Mouse (Mus musculus): Measurements from ENCODE around the gene Gm28048.

Gm28048 gene

DNA sequence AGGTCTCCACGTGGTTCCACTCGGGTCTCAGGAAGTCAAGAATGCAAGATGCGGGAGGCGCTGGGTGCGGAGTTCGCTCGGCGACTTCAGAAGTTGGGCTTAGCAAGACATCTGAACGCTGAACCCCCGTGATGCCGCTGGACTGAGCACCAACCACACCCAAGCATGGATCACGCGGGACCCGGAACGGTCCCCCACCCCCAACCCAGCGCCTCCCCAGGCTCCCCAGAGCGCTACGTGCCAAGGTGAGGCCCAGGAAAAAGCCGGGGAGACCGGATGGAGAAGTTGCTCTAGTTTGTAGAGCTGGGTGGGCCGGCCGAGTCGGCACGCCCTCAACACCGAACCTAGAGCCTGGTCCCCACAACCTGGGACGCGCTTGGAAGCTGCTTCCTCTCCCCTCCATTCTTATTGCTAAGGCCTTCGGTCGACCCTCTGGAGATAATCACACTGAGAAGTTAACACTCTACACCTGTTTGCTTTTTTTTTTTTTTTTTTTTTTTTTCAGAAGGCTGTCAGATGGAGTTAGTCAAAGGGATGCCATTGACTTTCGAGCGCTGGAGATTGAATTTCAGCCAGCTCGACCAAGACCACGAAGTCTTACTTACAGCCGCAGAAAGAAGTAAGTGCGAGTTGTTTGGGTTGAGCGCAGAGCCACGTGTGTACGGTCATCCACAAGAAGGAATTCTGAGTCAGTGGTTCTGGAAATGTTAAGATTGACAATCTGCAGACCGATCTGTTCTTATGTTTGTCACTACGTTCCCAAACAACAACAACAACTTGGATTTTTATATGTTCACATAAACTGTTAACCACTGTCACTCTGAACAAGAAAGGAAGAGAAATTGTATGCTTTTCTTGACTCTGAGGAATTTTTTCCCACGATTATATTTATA lies 121.3 kb downstream of the Gm28048 start, which contains the start of gene B3gnt2:
Gene B3gnt2, minus strand, starts transcription at position 627 of the 893 bp plus-strand sequence.
- peak; percentile 58 to 78 for DNase-seq (ENCODE audit: low spot score in 2 of 2)

DNA sequence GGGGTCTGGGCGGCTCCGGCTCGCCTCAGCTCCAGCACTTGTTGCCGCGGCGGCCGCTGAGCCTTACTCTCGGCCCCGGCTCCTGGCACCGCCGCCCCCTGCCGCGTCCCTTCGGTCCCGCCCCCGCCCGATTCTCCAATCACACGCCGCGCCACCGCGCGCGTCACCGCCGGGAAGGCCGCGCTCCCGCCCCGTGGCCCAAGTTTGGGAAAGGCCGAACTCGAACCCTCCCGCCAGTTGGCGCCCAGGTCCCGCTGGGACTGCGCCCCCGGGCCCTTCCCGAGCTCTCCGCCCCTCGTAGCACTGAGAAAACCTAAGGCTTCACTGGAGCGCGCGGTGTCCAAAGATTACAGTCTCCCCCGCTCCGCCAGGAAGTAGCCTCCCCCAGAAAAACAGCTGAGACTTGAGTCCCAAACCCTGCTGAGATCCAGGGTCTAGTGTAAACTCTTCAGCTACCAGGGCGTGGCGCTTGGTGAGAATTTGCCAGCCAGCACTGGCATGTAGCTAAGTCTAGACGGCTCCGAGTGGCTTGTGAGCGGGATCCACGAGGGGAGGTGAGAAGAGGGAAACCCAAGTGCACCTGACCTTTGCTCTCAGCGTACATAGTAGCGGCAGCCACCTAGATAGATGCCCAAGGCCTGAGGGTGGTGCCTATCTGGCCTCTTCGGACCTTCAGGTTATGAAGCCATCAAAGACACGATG lies 122.1 kb downstream of the Gm28048 start:
- DNase-seq (ENCODE audit: low spot score in 2 of 2): peak; percentile 85 to 94

DNA sequence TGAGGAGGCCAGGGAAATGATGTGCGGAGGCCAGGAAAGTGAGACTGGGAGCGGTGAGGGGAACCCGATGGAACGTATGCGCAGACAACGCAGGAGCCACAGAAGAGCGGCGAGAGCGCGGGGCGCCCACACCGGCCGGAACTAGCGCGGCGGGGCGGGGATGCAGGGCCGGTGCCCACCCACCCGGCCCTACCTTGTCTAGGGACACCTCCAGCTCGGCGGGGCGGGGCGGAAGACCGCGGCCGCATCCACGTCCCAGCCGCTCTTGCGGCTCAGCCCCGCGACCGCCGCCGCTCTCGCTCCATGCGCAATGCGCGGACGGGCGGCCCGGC lies 122.6 kb downstream of the Gm28048 start:
- DNase-seq (ENCODE audit: low spot score in 2 of 2): no peak

DNA sequence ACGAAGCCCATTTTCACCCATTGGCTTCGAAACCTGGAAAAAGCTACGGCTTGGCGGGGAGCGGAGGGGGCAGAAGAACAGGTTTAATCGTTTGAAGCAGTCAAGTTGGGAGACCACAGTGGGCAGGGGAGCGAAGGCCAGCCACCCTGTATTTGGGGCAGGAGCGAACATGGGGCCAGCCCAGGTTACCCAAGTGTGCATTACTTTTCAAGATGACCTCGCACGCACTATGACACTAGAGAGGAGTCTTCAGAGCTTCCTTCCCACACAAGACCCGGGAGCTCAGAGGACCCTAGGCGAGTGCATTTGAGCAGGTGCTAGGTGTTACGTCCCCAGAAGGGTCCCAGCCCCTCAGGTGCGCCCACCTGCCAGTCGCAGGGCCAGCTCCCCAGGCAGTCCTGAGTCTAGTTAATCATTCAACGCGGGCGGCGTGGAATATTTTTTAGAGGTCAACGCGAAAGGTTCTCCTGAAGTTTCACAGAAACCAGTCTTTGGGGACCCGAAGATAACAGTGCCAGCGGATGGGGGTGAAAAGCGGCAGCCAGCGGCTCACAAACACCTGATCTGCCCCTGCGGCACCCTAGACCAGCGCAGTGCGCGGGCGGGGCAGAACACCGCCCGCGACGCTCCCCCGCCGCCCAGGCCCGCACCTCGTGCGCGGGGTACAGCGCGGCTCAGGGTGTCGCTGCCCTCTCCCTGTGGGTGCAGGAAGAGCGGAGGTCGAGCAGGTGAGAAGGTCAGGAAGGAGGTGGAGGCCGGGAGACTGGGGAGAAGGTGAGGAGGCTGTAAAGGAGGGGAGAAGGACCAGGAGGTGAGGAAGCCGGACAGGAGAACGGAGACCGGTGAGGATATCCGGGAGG lies 123.2 kb downstream of the Gm28048 start:
- peak in 1 of 2 experiments; percentile 77 for DNase-seq (ENCODE audit: low spot score in 2 of 2)

DNA sequence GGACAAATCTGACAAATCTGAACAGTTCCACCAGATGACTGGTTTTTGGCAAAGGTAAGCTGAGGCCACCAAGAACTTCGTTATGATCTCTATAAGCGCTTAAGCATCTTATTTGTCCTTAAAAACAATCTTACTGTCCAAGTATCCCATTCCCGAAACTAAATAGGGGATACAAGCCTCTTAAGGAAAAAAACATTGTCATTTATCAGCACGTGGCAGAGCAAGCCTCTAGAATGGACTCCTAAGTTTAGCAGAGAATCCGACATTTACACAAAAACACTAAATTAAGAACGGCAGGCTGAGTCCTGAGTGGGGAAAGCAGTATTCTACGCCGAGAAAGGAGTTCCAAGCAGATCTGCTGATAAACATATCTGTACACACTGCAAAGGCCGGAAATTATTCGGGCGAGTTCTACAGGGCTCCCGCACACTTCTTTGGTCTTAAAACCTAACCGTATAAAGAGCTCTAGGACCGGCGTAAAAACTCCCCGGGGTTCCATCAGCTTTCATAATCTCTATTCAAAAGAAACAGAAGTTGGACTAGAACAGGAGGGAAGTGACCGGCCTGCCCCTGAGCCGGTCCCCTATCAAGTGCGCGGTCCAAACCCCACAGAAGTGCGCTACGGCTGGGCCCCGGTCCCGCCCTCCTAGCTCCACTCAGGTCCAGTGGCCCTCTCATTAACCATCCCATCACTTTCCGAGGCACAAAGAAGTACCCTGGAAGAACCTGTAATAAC lies 124.0 kb downstream of the Gm28048 start:
- peak in 1 of 2 experiments; percentile 77 for DNase-seq (ENCODE audit: low spot score in 2 of 2)

DNA sequence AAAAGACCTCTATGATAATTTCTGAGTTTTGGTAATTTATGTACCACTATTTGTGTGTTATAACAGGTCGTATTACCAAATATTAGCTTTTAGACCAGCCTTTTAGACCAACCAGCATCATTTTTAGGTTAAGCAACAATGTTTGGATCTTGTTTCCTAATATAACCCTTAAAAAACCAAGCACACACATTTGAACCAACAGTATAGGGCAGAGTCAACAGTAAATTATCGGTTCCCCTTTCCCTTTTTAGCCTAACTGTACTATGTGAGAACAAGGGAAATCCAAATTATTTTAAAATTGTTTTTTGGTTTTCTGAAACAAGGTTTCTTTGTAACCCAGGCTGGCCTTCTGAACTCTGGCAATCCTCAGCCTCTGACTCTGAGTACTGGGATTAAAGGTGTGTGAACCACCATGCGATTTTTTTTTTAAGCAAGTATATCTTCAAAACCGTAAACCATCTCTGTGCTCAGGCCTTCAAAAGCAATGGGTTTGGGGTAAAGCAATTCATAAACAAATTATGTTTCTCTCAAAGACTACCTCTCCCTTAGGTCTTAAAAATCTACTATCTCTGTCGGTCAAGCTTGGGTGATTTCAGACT lies 124.7 kb downstream of the Gm28048 start:
- no peak for DNase-seq (ENCODE audit: low spot score in 2 of 2)

DNA sequence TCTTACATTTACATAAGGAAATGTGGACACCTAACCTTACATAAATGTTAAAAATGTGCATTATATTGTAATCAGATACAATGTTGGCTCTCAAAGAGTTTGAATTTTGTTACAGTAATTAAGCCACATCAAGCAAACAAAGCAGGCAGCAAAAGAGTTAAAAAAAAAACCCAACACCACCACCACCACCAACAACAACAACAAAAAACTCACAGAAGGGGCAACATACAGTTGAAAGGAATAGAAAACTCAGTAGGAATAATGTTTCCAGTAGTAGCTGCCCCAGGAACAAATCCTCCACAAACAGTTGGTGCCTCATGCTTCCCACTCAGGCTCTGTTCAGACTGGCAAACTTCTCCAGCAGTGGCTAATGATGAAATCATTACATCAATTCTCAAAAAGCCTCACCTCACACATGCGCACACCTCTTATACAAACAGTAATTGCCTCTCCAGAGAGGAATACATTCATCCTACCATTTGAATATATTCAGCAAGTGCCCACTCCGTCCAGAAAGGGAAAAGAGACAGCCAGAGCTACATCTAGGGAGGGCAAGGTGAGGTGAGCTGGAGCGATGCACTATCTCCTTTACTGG lies 125.4 kb downstream of the Gm28048 start:
- no peak for DNase-seq (ENCODE audit: low spot score in 2 of 2)

DNA sequence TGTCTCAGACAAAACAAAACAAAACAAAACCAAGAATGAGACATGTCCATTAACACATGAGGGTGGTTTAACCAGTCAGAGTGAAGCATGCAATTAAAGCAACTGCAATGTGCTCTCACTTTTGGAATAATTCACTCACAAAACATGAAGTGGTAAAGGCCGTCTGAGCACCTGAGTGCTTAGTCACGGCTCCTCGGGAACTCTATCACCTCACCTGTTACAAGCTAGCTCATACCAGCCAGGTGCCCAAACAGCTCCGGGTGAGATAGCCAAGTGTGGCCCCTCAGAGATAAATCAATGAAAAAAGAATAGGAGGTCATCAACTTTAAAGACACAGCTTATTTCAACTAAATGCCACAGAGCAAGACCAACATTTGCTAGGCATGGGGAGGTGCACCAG lies 127.3 kb downstream of the Gm28048 start:
- DNase-seq (ENCODE audit: low spot score in 2 of 2): no peak

DNA sequence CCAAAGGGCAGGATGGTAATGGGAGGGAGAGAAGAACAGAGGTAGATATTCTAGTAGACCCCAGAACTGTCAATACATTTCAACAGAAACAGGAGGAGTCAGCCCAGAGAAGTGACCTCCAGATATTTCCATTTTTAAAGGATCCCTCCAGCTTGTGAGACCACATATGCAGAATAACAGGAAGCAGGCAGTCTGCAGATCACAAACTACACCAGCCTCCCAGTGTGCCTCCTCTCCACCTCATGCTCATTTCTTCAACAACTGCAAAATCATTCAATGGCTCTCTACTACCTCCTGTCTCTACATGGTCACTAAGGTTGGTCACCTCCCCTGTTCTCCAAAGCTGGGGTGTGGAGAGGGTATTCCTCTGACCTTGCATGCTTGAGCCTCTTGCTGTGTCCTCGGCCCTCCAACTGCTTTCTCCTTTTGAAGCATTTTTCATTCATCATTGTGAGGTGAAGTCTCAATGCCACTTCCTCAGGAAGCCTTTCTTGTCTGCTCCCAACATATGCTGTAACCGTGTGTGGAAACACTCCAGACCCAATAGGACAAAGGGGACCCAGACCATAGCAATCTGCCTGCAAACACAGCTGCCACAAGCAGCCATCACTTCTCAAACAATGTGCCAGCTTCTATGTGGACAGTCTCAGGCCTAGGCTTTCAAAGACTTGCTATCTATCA lies 128.3 kb downstream of the Gm28048 start:
- no peak for DNase-seq (ENCODE audit: low spot score in 2 of 2)

DNA sequence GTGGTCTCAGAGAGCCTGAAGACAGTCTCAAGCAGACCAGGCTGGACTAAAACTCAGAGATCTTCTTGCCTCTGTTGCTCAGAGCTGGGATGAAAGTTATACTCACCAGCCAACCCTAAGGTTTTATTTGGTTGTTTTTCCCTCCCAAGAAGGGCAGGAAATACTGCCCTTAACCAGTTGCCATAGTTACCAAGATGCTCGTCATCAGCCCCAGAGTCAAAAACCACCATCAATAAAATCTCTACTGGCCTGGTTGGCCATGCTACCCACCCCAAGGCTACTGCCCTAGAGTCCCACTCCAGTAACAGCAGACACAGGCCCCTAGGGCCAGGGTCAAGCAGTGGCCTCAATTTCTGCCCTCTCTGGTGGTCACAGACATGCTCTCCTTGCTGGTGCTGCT lies 129.4 kb downstream of the Gm28048 start:
- no peak for DNase-seq (ENCODE audit: low spot score in 2 of 2)

DNA sequence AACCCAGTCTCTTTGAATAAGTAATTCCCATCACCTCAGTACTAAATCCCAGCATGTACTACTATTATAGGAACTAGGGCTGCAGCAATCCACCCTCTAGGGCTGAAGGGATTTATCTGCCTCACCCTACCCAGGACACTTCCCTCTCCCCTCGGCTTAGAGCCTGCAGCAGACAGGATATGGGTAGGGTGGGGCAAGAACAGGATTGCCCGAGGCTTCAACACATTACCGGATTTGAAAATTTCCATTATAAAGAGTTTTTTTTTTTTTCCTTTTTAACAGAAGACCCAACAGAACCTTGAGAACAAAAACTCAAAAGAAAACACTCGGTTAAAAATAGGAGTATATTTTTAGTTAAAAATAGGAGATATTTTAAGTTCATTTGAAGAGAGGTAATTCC lies 130.5 kb downstream of the Gm28048 start:
- DNase-seq (ENCODE audit: low spot score in 2 of 2): no peak

DNA sequence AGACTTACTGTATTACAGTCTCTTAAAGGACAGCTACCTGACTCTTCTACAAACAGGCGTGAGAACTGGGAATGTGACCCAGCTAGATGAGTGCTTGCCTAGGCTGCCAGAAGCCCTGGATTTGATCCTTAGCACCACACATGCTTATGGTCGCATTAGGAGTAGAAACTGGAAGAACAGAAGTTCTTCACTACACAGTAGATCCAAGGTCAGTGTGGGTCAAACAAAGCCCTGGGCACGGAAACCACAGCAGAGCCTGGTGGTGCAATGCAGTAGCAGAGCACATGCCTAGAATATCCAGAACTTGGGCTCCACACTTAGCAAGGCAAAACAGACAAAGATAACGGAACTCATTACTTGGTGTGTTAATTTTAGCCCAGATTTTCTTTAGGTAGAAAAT lies 131.8 kb downstream of the Gm28048 start:
- no peak for DNase-seq (ENCODE audit: low spot score in 2 of 2)

DNA sequence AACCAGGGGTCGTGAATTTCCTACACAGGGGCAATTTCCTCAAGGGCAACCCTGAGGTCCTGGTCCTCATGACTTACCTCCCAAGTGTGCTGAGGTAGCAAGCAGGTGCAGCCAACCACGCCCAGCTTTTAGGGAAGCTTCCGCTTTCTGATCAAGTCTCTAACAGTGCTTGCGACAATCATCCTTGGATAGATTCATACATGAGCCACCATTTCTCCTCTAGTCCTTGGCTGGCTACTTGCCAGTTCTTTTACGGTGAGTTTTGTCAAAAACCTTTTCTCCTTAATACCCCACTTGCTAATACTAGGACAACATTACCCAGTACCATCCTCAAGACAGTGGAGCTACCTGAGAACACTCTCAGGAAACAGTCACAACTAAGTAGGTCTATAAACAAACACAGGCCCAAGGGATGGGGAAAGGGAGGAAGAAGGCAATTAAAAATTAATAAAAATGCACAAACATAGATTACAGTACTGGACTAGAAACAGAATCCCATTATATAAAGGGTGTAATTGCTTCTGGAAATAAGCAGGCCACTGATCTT lies 133.2 kb downstream of the Gm28048 start:
- DNase-seq (ENCODE audit: low spot score in 2 of 2): peak in 1 of 2 experiments; percentile 65

DNA sequence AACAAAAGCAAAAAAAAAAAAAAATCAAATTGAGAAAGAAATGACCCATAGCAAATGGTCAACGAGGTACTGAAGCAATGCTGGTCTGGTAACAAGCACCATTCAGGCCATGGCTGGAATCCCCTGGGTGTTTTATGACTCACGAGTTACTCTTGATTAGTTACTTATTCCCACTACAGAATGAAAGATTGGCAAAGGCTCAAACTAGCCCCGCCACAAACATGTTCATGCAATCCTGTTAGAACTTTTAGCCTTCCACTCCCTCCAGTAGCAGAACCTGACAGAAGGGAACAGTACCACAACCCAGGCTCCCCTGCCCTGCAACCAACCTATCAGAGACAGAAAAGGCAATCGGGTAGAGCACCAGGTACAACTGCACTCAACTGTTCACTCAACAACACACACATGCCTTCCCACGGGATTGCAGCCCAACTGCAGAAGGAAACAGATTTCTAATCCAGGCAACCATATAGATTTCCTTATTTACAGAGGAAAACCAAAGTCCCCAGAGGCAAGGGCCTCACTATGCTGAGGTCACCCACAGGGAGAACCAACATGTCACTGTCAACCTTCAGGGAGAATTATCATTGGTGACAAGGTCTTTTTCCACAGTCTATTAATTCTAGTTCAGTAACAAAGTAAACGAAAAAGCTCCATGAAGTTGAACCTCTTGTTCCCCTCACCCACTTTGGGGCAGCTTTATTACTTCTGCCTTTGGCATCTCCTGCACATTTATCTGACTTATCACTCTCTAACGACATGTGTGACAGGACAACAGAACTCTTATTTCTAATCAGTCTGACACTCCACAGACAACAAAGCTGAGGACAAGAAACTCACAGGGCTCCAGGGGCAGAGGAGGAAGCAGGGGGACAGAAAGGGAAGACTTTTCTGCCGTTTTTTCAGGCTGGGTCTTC lies 133.9 kb downstream of the Gm28048 start:
- DNase-seq (ENCODE audit: low spot score in 2 of 2): no peak

DNA sequence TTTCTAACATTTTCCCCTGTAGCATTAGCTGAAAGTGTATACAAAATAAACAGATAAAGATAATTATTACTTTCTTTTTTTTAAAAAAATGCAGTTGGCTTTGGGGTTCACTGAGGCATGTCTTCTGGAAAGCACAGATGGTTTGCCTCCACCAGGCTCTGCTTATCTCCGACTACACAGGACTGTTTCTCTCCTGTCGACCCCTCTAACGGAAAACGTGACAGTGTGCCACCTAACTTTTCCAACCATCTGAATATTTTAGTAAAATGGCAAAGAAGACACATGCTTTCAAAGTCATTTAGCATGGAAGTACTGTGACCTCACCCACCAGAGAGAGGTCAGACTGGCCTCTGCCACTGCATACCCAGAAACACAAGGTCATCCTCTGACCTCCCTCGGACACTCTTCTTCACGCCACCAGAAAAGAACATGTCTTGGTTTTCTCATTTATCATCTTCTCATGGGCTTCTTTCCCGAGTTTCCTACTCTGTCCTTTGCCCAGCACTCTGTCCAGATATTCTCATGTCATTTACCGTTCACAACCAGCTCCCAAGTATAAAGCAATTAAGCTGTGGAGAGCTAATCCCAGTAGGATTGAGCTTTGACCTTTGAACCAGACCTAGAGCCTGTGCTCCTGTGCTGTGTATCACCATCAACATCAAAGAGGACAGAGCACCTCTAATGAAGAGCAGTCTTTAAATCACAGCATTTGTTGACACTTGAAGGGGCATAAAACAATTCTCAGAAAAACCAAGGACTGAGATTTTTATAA lies 134.7 kb downstream of the Gm28048 start:
- DNase-seq (ENCODE audit: low spot score in 2 of 2): no peak

DNA sequence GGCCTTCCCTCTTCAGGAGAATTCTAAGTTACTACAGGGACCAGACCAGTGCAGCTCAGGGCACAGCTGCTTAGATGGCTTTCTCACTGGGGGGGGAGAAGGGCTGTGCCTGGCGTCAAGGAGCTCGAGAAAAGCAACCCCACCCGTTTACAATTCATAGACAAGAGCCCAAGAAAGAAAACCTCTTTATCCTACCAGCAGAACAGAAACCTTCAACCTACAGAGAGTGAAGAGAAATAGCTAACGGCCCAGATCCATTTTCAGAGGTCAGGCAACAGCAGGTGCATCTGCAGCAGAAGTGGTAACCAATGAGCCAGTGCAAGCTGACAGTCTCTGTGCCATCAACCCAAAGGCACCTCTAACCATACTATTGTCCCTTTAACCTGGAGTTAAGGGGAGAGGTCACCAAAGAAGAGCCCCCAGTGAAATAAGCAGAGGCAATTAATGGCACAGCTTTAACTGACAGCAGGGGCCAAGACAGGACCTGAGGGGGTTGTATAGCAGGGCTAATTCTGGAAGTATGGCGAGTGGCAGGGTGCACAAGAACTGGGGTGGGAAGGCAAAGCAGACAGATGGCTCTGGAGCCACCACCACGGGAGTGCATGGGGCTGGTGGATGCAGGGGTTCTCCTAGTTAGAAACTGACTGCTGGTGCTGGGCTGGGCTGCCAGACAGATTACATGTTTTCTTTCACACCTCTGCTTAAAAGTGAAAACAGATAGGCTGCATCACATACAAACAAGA lies 135.6 kb downstream of the Gm28048 start:
- no peak for DNase-seq (ENCODE audit: low spot score in 2 of 2)

Measured in spleen, postnatal 4 days (tissue).